Mouse (Mus musculus) kidney, embryonic 16.5 days (tissue): ENCODE measurements around the gene Fam57a. TPM values are rescaled to one million over a fixed set of nuclear protein-coding genes. Genes with fewer than 3 reads are reported as not detected.

ENCODE experiments used
- ATAC-seq: fragments of 200-750 bp; cut with Nextera tagmentation; 2 replicates; pipeline ENCODE4 v1.8.0; 2017; ENCODE audit warnings: moderate TSS enrichment; ENCODE audit not compliant: low FRiP score, low TSS enrichment
- H3K27ac ChIP-seq: fragments of 300-500 bp; sonication (generic); 2 replicates; pipeline ENCODE4 v1.5.1; 2014; ENCODE audit warnings: low read length
- H3K27me3 ChIP-seq: fragments of 300-500 bp; sonication (generic); 2 replicates; pipeline ENCODE4 v1.6.1; 2014; ENCODE audit warnings: low read length, control low read depth, mixed read lengths; ENCODE audit not compliant: insufficient read depth
- H3K36me3 ChIP-seq: fragments of 300-500 bp; sonication (generic); 2 replicates; pipeline ENCODE4 v1.6.1; 2014; ENCODE audit warnings: low read length, control low read depth, mixed read lengths; ENCODE audit not compliant: insufficient read depth
- H3K4me1 ChIP-seq: fragments of 300-500 bp; sonication (generic); 2 replicates; pipeline ENCODE4 v1.6.1; 2014; ENCODE audit warnings: low read length, control low read depth, mixed read lengths; ENCODE audit not compliant: insufficient read depth
- H3K4me2 ChIP-seq: fragments of 300-500 bp; sonication (generic); replicated peaks from 2 replicates; pipeline ENCODE4 v1.6.1; 2014; ENCODE audit warnings: low read depth, low read length
- H3K4me3 ChIP-seq: fragments of 300-500 bp; sonication (generic); 2 replicates; pipeline ENCODE4 v1.5.1; 2014; ENCODE audit warnings: mild to moderate bottlenecking, low read length
- H3K9ac ChIP-seq: fragments of 300-500 bp; sonication (generic); replicated peaks from 2 replicates; pipeline ENCODE4 v1.6.1; 2014; ENCODE audit warnings: low read length
- H3K9me3 ChIP-seq: fragments of 300-500 bp; sonication (generic); 2 replicates; pipeline ENCODE4 v1.6.1; 2016; ENCODE audit warnings: low read length, control low read depth
- WGBS: fragments of 180-500 bp; shearing (Covaris S2); extraction: QIAGEN DNeasy Blood & Tissue Kit; methylation state at CpG from one replicate; pipeline ENCODE4 v1.1.7; 2014; 5-methylcytosine and 5-hydroxymethylcytosine counted together
- polyA plus RNA-seq: library from polyadenylated mRNA; unstranded; fragments of >200 nt; fragmentation: Nextera tagmentation; extraction: Ambion mirVana; gene quantifications from 2 replicates; pipeline ENCODE4 v1.2.1, GENCODE M21; 2015

Gene Fam57a
- polyA plus RNA-seq = 27.0 and 28.6 TPM in 2 replicates

- H3K27ac ChIP-seq = peak within 1 kb of the TSS; percentile 50; the same call in 1 of the 2 replicates
- no peaks in the 10 kb centered on the region for H3K27me3 ChIP-seq
- peak within 1 kb of the TSS; percentile 77 for H3K4me3 ChIP-seq
- peak within 1 kb of the TSS; percentile 83 for H3K4me2 ChIP-seq
- H3K9ac ChIP-seq = peak within 1 kb of the TSS; percentile 78
- H3K9me3 ChIP-seq = no peaks in the 10 kb centered on the region
- ATAC-seq = peak; percentile 93
- under 1% methylated on average over 37 of the region's 37 CpGs for WGBS
- H3K4me1 ChIP-seq = peaks cover 7% of the 10 kb centered on the region
- no peaks in the 10 kb centered on the region for H3K36me3 ChIP-seq
Measured at GRCm38 (mm10) chr11:76179495-76180145, at the start of gene Fam57a, which contains the start of gene Vps53. Fam57a (plus strand) TSS chr11:76179671. Vps53 (minus strand) TSS chr11:76179647.

- H3K36me3 ChIP-seq = peaks cover 24% of the 10 kb centered on the region
- no peaks in the 10 kb centered on the region for H3K9me3 ChIP-seq
- no peak overlapping the region for H3K9ac ChIP-seq
- H3K4me2 ChIP-seq = no peak overlapping the region
- no peak overlapping the region for H3K27ac ChIP-seq
- WGBS = 67% methylated on average over 5 of the region's 5 CpGs
- H3K27me3 ChIP-seq = no peaks in the 10 kb centered on the region
- ATAC-seq = no peak
- H3K4me1 ChIP-seq = no peaks in the 10 kb centered on the region
- no peak overlapping the region for H3K4me3 ChIP-seq
Measured at GRCm38 (mm10) chr11:76130859-76131258, 48.6 kb upstream of the Fam57a start.

DNA sequence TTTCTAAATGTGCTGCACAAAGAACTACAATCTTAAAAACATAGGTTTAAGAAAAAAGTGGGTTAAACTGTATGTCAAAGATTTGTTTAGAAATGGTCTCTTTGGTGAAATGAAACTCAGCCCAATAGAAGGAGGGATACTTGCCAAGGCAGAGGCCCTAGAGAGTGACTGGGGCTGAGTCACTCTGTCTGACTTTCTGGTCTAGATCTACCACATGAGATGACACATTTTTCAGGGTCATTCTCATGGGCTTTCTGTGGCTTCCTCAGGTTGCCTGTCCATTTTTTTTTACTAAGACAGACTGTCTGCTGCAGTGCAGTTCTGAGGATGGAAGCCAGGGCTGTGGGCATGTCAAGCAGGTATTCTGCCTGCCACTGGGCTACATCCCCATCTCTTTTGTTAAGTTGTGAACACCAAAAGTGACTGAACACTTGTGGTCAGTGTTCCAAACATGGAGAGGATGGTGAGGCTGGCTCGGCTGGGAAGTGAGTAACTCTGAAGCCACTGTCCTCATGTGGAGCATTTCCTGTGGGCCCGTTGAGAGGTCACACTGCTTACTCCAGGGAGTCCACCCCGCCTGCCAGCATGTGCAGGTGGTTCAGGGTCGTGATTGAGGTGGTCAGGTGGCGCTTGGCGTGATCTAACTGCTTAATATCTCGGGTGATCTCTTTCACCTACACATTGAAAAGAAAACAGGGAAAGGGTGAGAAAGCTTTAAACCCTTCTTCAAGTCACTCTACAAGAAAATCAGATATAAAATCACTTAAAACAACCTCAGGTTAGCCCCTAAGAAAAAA lies 43.6 kb upstream of the Fam57a start:
- Histone ChIP-seq H3K9me3 (no peaks in the 10 kb centered on the region), H3K36me3 (peaks cover 23% of the 10 kb centered on the region), H3K27ac (no peak overlapping the region), H3K4me1 (no peaks in the 10 kb centered on the region), H3K4me2 (no peak overlapping the region), H3K4me3 (no peak overlapping the region), H3K9ac (no peak overlapping the region), H3K27me3 (no peaks in the 10 kb centered on the region)
- ATAC-seq = no peak
- 81% methylated on average over 7 of the region's 7 CpGs for WGBS

GRCm38 (mm10) chr11:76137996-76138395 lies 41.5 kb upstream of the Fam57a start:
- Histone ChIP-seq H3K9me3 (no peaks in the 10 kb centered on the region), H3K27me3 (no peaks in the 10 kb centered on the region), H3K27ac (no peak overlapping the region), H3K4me2 (no peak overlapping the region), H3K9ac (no peak overlapping the region), H3K4me3 (no peak overlapping the region), H3K36me3 (peaks cover 23% of the 10 kb centered on the region), H3K4me1 (no peaks in the 10 kb centered on the region)
- ATAC-seq = no peak
- WGBS = 77% methylated on average over 3 of the region's 3 CpGs

DNA sequence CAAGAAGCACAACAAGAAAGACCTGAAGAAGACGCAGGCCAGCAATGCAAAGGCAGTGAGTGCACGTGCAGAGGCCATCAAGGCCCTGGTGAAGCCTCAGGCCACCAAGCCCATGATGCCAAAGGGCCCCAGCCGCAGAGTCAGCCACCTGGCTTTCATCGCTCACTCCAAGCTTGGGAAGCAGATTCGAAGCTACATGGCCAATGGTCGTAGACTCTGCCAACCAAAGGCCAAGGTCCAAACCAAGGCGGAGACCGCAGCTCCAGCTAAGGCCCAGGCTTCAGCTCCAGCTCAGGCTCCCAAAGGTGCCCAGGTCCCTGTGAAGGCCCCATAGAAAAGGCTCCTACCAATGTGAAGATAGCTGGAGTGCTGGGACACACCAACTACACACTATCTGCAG lies 35.1 kb upstream of the Fam57a start:
- Histone ChIP-seq H3K4me3 (no peak overlapping the region), H3K4me2 (no peak overlapping the region), H3K4me1 (0 out of 2 replicates have a peak, but pooled peaks cover 5% of the 10 kb centered on the region), H3K27me3 (no peaks in the 10 kb centered on the region), H3K36me3 (no peaks in the 10 kb centered on the region), H3K27ac (no peak overlapping the region; the same call in 1 of the 2 replicates), H3K9me3 (no peaks in the 10 kb centered on the region), H3K9ac (no peak overlapping the region)
- ATAC-seq = no peak
- WGBS = 93% methylated on average over 8 of the region's 8 CpGs

DNA sequence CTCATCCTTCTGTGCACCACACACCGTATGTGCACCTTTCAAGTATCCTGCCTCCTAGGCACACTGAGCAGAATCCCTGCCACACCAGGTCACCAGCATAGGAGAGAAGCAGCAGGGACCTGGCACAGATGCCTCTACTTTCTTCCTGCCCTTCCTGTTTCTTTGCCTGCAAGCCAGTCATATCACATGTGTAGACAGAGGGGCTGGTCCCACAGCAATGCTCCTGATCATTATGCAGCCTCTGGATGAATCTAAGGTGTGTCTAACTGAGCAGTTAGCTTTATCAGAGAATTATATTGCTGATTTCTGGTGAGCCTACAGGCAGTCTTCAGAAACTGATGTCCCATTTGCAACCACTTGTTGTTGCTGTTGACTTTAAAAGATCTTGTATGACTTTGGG lies 34.3 kb upstream of the Fam57a start:
- Histone ChIP-seq H3K9ac (no peak overlapping the region), H3K27me3 (no peaks in the 10 kb centered on the region), H3K9me3 (no peaks in the 10 kb centered on the region), H3K36me3 (no peaks in the 10 kb centered on the region), H3K4me2 (no peak overlapping the region), H3K4me1 (0 out of 2 replicates have a peak, but pooled peaks cover 5% of the 10 kb centered on the region), H3K27ac (no peak overlapping the region), H3K4me3 (no peak overlapping the region)
- ATAC-seq = no peak
- WGBS = 100% methylated on average over 1 of the region's 1 CpGs

GRCm38 (mm10) chr11:76146187-76147010 lies 33.1 kb upstream of the Fam57a start:
- no peak for ATAC-seq
- H3K27ac ChIP-seq = no peak overlapping the region
- peaks cover 7% of the 10 kb centered on the region; the same call in 1 of the 2 replicates for H3K4me1 ChIP-seq
- no peak overlapping the region for H3K4me3 ChIP-seq
- H3K36me3 ChIP-seq = no peaks in the 10 kb centered on the region
- WGBS = 83% methylated on average over 8 of the region's 8 CpGs
- H3K4me2 ChIP-seq = no peak overlapping the region
- H3K9ac ChIP-seq = no peak overlapping the region
- H3K27me3 ChIP-seq = no peaks in the 10 kb centered on the region
- no peaks in the 10 kb centered on the region for H3K9me3 ChIP-seq

DNA sequence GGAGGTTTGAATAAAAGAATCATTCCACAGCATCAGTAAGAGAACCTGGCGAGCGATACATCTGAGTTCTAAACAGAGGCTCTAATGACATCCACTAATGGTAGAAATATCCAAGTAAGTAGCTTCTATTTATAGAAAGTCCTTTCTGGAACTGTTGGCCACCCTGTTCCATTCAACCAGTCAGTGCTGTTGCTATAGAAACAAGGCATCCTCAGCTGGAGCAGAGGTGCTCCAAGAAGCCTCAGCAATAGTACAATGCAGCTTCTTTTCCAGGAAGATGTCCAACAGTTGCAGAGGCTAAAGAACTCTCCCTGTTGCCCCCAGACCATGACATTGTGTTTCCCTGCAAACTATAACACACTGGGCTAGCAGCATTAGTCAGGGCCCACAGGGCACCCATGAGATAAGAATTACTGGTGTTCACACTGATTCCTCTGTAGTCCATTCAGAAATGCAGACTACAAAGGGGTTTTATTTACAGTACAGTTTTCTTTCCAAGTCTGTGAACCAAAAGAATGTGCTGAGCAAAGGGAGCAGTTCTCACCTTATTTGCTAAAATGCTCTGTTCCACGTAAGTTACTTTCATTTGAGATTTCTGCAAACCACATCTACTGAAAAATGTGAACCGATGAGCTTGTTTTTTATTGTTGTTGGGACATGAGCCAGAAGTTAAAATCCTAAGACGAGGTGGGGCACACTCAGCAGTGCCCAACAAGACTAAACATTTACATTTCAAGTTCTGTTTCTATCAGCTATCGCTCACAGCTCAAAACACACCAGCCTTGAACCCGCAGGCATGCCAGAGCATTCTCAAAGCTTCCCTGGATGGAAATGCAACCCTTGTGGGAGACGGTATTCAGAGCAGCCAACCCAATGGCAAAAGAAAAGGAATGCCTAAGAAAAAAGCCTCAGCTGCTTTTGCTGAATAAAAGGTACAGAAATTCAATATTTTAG lies 31.1 kb upstream of the Fam57a start:
- H3K9ac ChIP-seq = no peak overlapping the region
- H3K4me1 ChIP-seq = peaks cover 7% of the 10 kb centered on the region; the same call in 1 of the 2 replicates
- no peaks in the 10 kb centered on the region for H3K27me3 ChIP-seq
- ATAC-seq = no peak
- 0 out of 2 replicates have a peak overlapping the region, but pooled peaks have one; percentile 11 for H3K27ac ChIP-seq
- no peak overlapping the region for H3K4me3 ChIP-seq
- no peaks in the 10 kb centered on the region for H3K9me3 ChIP-seq
- no peak overlapping the region for H3K4me2 ChIP-seq
- WGBS = 77% methylated on average over 8 of the region's 8 CpGs
- no peaks in the 10 kb centered on the region; the same call in 1 of the 2 replicates for H3K36me3 ChIP-seq
